Mouse (Mus musculus) heart, postnatal 0 days (tissue): Measurements from ENCODE around the gene Gm826. TPM values are rescaled to one million over a fixed set of nuclear protein-coding genes. Genes with fewer than 3 reads are reported as not detected.

Experiments used
- ATAC-seq: fragments of 200-750 bp; cut with Nextera tagmentation; 2 replicates; pipeline ENCODE4 v1.8.0; 2017; ENCODE audit warnings: low read depth, moderate number of reproducible peaks, moderate library complexity; ENCODE audit not compliant: insufficient read depth
- DNase-seq: peaks from one replicate; pipeline ENCODE4 v3.0.0-alpha.2; 2016; ENCODE audit warnings: low spot score
- H3K27ac ChIP-seq: fragments of 300-500 bp; sonication (generic); 2 replicates; pipeline ENCODE4 v1.5.1; 2014; ENCODE audit warnings: low read depth, mild to moderate bottlenecking
- H3K27me3 ChIP-seq: fragments of 300-500 bp; sonication (generic); 2 replicates; pipeline ENCODE4 v1.6.1; 2014; ENCODE audit warnings: low read length, mixed read lengths; ENCODE audit not compliant: control insufficient read depth, insufficient read depth
- H3K36me3 ChIP-seq: fragments of 300-500 bp; sonication (generic); replicated peaks from 2 replicates; pipeline ENCODE4 v1.6.1; 2014; ENCODE audit warnings: low read length, mixed read lengths; ENCODE audit not compliant: control insufficient read depth, insufficient read depth
- H3K4me1 ChIP-seq: fragments of 300-500 bp; sonication (generic); 2 replicates; pipeline ENCODE4 v1.6.1; 2014; ENCODE audit warnings: antibody characterized with exemption; ENCODE audit not compliant: control insufficient read depth, insufficient read depth
- H3K4me2 ChIP-seq: fragments of 300-500 bp; sonication (generic); 2 replicates; pipeline ENCODE4 v1.6.1; 2014; ENCODE audit warnings: low read depth, mild to moderate bottlenecking, low read length, moderate library complexity
- H3K4me3 ChIP-seq: fragments of 300-500 bp; sonication (generic); 2 replicates; pipeline ENCODE4 v1.5.1; 2014; ENCODE audit warnings: low read depth, low read length
- H3K9ac ChIP-seq: fragments of 300-500 bp; sonication (generic); replicated peaks from 2 replicates; pipeline ENCODE4 v1.6.1; 2014; ENCODE audit warnings: low read depth, low read length, mixed read lengths
- H3K9me3 ChIP-seq: fragments of 300-500 bp; sonication (generic); replicated peaks from 2 replicates; pipeline ENCODE4 v1.6.1; 2016; ENCODE audit warnings: low read length; ENCODE audit not compliant: control insufficient read depth
- CTCF ChIP-seq: IDR thresholded peaks from 2 replicates; pipeline ENCODE4 v1.5.1; 2016; ENCODE audit warnings: antibody characterized with exemption, control low read depth, low read depth
- EP300 ChIP-seq: IDR thresholded peaks from 2 replicates; pipeline ENCODE4 v1.6.1; 2016; ENCODE audit warnings: antibody characterized with exemption, low read depth
- WGBS: fragments of 180-500 bp; shearing (Covaris S2); extraction: QIAGEN DNeasy Blood & Tissue Kit; methylation state at CpG from one replicate; pipeline ENCODE4 v1.1.7; 2014; 5-methylcytosine and 5-hydroxymethylcytosine counted together
- polyA plus RNA-seq: library from polyadenylated mRNA; unstranded; fragments of >200 nt; fragmentation: Nextera tagmentation; extraction: Ambion mirVana; gene quantifications from 2 replicates; pipeline ENCODE4 v1.2.1, GENCODE M21; 2015
- total RNA-seq: library from RNA; depleted of rRNA; stranded (reverse); fragments of >200 nt; gene quantifications from 2 replicates; pipeline ENCODE4 v1.2.3, GENCODE M21; 2014; ENCODE audit warnings: low replicate concordance

The Gm826 gene
- total and polyA plus RNA-seq, 2 experiments from 2014 or later, result 1.5 to 8.9 TPM

GRCm38 (mm10) chr2:160327167-160327566, 6.8 kb downstream of the Gm826 start:
- no peaks in the 10 kb centered on the region for H3K9me3 ChIP-seq
- peak overlapping the region; percentile 23; the same call in 1 of the 2 replicates for H3K9ac ChIP-seq
- H3K4me1 ChIP-seq, result peaks cover 16% of the 10 kb centered on the region
- no peaks in the 10 kb centered on the region for H3K27me3 ChIP-seq
- no peak overlapping the region for H3K4me3 ChIP-seq
- peak overlapping the region; percentile 74 for H3K27ac ChIP-seq
- no peaks in the 10 kb centered on the region for H3K36me3 ChIP-seq
- ATAC-seq (peak; percentile 88), DNase-seq (peak; percentile 62)
- 0 out of 2 replicates have a peak, but pooled peaks have one; percentile 37 for TF ChIP-seq EP300
- TF ChIP-seq CTCF, result no peak
- peak overlapping the region; percentile 24 for H3K4me2 ChIP-seq
- WGBS, result 2% methylated on average over 4 of the region's 4 CpGs

GRCm38 (mm10) chr2:160325105-160325644, 8.8 kb downstream of the Gm826 start:
- no peaks in the 10 kb centered on the region for H3K9me3 ChIP-seq
- no peaks in the 10 kb centered on the region for H3K36me3 ChIP-seq
- TF ChIP-seq EP300, result no peak
- TF ChIP-seq CTCF, result no peak
- H3K4me2 ChIP-seq, result no peak overlapping the region
- H3K4me3 ChIP-seq, result no peak overlapping the region
- peaks cover 22% of the 10 kb centered on the region for H3K4me1 ChIP-seq
- DNase-seq (no peak), ATAC-seq (no peak)
- H3K9ac ChIP-seq, result no peak overlapping the region
- WGBS, result 78% methylated on average over 6 of the region's 6 CpGs
- no peak overlapping the region for H3K27ac ChIP-seq
- no peaks in the 10 kb centered on the region for H3K27me3 ChIP-seq

- WGBS, result 19% methylated on average over 4 of the region's 4 CpGs
- Histone ChIP-seq H3K4me2 (peak overlapping the region; percentile 24), H3K4me1 (peaks cover 15% of the 10 kb centered on the region), H3K9me3 (no peaks in the 10 kb centered on the region), H3K9ac (no peak overlapping the region), H3K36me3 (no peaks in the 10 kb centered on the region), H3K27me3 (no peaks in the 10 kb centered on the region), H3K27ac (no peak overlapping the region), H3K4me3 (no peak overlapping the region)
- DNase-seq, result peak; percentile 46
- TF ChIP-seq CTCF (no peak), EP300 (no peak)
- 0 out of 2 replicates have a peak, but pooled peaks have one; percentile 58 for ATAC-seq
These were observed 12.1 kb downstream of the Gm826 start for GRCm38 (mm10) chr2:160321829-160322228.

- H3K27ac ChIP-seq, result no peak overlapping the region
- ATAC-seq, result no peak
- no peak overlapping the region for H3K4me2 ChIP-seq
- TF ChIP-seq EP300 (no peak), CTCF (no peak)
- WGBS, result 58% methylated on average over 4 of the region's 4 CpGs
- H3K4me1 ChIP-seq, result peaks cover 13% of the 10 kb centered on the region; the same call in 1 of the 2 replicates
- no peaks in the 10 kb centered on the region for H3K9me3 ChIP-seq
- H3K27me3 ChIP-seq, result 0 out of 2 replicates have a peak, but pooled peaks cover 12% of the 10 kb centered on the region
- no peak overlapping the region for H3K9ac ChIP-seq
- H3K4me3 ChIP-seq, result no peak overlapping the region
- DNase-seq, result no peak
- H3K36me3 ChIP-seq, result no peaks in the 10 kb centered on the region
These were observed 15.7 kb downstream of the Gm826 start for GRCm38 (mm10) chr2:160318255-160318654.

- Histone ChIP-seq H3K36me3 (no peaks in the 10 kb centered on the region), H3K4me3 (no peak overlapping the region), H3K27ac (no peak overlapping the region), H3K4me2 (no peak overlapping the region), H3K4me1 (0 out of 2 replicates have a peak, but pooled peaks cover 5% of the 10 kb centered on the region), H3K9me3 (no peaks in the 10 kb centered on the region), H3K27me3 (0 out of 2 replicates have a peak, but pooled peaks cover 19% of the 10 kb centered on the region), H3K9ac (no peak overlapping the region)
- ATAC-seq (no peak), DNase-seq (no peak)
- no peak for TF ChIP-seq CTCF
- TF ChIP-seq EP300, result no peak
- 42% methylated on average over 12 of the region's 12 CpGs for WGBS
These were observed 20.4 kb downstream of the Gm826 start for GRCm38 (mm10) chr2:160313595-160314007.

- TF ChIP-seq EP300, result no peak
- no peak for TF ChIP-seq CTCF
- no peak overlapping the region for H3K4me3 ChIP-seq
- ATAC-seq (no peak), DNase-seq (no peak)
- no peaks in the 10 kb centered on the region for H3K27me3 ChIP-seq
- H3K36me3 ChIP-seq, result no peaks in the 10 kb centered on the region
- no peak overlapping the region for H3K4me2 ChIP-seq
- no peaks in the 10 kb centered on the region for H3K4me1 ChIP-seq
- H3K9me3 ChIP-seq, result no peaks in the 10 kb centered on the region
- WGBS, result 84% methylated on average over 3 of the region's 3 CpGs
- no peak overlapping the region for H3K9ac ChIP-seq
- no peak overlapping the region for H3K27ac ChIP-seq
These were observed 28.9 kb downstream of the Gm826 start for GRCm38 (mm10) chr2:160305070-160305469.
